Mouse (Mus musculus) heart, postnatal 25 days (tissue): ENCODE results near the gene Rsc1a1. TPM values are rescaled to one million over a fixed set of nuclear protein-coding genes. Genes with fewer than 3 reads are reported as not detected.

Experiments
- DNase-seq: peaks from one replicate; pipeline ENCODE4 v3.0.0; 2022; ENCODE audit warnings: low spot score
- intact Hi-C: fragments of 180-260 bp; cut with DNase I; formaldehyde crosslinking; loops from one replicate; pipeline ENCODE4 v1.15.1; 2025
- total RNA-seq, 2 experiments: library from RNA; stranded (reverse); gene quantifications; 2 replicates each; pipeline ENCODE4 v1.2.3; 2021

Rsc1a1 gene
- not detected for total RNA-seq

DNA sequence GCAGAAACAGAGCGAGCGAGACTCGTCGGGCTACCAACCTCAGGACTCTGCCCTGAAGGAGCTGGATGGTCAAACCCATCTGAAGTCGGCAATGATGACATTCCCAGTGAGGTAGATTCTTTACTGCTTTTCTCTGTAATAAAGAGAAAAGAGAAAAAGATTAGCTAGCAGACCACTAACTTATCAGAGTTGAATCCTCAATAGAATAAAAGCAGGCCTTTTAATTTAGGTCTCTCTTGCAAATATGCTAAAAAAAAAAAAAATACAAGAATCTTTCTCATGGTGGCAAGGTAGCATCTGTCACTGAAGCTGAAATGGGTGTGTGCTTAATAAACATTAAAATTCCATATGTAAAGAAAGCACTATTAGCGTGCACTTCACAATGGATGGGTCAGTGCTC is at the start of gene Rsc1a1:
Rsc1a1 (minus strand) TSS at position 101 of the 400 bp plus-strand sequence.
- DNase-seq, result no peak
- intact Hi-C loops, result no loop called here

DNA sequence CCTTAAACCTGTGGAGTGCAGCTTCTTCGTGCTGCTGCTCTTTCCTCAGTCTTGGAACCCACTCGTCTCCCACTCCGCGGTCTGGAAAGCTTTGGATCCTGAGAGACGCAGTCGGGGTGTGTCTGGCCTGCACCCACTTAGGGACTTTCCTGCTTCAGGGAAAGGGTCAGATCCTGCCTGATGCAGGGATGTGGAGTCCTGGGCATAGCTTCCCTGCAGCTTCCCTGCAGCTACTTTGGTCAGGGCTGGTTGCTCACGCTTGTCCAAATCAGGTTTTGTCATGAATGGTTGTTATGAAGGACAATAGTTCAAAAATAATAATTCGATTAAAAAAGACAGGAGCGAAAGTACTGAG is 49.8 kb upstream of the Rsc1a1 start:
- no peak for DNase-seq
- intact Hi-C loops, result no loop called here

DNA sequence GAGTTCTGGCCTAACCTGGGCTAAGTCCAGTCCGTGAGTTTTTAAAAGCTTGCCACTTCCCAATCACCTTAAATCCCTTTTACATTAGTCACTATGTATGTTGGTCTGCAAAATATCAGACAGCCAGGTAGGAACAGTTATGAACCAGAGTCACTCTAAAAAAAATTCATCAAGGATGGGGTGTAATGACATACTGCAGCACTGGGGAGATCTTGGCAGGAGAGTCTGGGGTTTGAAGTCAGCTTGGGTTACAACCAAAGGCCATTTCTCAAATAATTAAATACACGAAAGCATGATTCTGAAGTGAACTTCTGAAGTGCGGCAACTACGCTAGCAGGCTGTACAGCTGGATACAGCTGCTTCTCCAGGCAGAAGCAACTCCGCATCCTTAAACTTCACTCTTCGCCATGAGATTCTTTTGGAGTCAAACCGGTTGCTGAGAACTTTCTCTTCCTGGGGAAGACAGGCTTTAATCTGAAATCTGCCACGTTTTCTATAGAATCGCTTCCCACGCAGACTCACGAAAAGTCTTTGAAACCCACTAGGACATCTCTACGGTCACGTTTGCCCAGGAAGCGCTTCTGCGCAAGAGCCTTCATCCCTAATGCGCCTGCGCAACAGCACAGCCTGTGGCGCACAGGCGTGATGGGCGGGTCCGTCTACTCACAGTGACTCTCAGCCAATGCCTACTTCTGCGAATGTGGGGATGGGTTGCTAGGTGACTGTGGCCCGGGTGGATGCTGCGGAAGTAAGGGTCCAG is 49.2 kb upstream of the Rsc1a1 start:
- intact Hi-C loops, result no loop called here

GRCm38 (mm10) chr4:141731766-141732165 is 46.4 kb upstream of the Rsc1a1 start:
- intact Hi-C loops, result no loop called here
- DNase-seq, result no peak

More for the DNA sequence above, 49.2 kb upstream of the Rsc1a1 start:
- peak; percentile 87 for DNase-seq

DNA sequence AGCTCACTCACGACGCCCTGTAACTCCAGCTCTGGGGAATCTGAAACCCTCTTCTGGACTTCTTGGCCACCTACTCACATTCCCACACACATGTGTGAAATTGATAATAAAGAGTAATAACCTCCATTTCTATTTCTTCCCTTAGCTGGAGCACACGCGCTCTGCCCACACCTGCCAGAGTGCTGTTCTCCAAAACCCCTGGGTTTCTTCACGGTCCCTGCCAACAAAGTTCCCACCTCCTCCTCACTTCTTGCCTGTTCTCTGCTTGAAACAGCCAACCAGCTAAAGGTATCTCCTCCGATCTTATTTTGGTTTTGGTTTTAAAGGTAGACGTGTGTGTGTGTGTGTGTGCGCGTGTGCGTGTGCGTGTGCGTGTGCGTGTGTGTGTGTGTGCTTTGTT is 45.0 kb upstream of the Rsc1a1 start:
- no peak for DNase-seq

DNA sequence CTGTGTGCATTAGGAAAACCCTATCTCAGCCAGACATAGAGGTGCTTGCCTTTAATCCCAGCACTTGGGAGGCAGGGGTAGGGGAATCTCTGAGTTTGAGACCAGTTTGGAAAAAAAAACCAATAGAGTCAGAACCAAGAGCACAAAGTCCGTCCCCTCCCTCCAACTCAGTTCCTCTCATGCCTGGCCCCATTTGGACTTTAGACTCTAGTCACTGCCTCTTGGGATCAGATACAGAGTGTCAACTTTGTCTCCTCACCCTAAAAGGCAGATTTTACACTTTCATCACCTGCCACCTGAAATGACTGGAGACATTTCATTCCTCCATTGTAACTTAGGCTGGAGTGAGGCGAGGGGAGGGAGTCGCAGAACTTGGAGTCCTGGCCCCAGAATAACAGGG is 43.9 kb upstream of the Rsc1a1 start:
- intact Hi-C loops, result no loop called here
- no peak for DNase-seq

More for the DNA sequence above, 45.0 kb upstream of the Rsc1a1 start:
- intact Hi-C loops, result no loop called here

- intact Hi-C loops, result no loop called here
- no peak for DNase-seq
Measured at GRCm38 (mm10) chr4:141725738-141726137, 40.3 kb upstream of the Rsc1a1 start.

DNA sequence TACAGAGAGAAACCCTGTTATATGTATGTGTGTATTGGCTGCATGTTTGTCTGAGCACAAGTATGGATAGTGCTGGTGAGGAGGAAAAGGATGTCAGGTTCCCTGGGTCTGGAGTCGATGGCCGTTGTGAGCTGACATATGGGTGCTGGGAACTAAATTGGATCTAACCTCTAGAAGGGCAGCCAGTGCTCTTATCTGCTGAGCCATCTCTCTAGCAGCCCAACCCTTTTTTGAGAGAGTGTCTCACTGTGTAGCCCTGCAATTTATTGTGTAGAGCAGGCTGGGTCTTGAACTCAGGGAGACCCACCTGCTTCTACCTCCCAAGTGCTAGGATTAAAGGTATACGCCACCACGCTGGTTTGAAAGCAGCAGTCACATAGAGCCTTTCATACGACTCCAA is 39.9 kb upstream of the Rsc1a1 start:
- intact Hi-C loops, result no loop called here

DNA sequence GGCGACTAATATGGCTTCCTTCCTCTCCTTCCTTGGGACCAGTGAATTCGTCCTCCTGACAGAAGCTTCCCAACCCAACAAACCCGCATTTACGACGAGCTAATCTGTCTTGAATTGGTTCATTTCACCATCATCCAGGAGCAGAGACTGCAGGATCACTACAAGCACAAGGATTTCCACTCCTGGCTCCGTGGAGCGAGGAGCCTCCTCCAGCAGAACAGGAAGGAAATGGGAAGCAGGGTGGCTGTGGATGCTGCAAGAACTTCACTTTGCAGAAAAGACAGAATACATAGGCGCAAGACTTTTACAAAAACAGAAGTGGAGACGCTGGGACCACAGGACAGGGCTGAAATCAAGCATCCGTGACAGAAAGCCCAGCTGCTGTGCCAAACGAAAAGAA is 39.2 kb upstream of the Rsc1a1 start:
- intact Hi-C loops, result loop anchor here (5.0 kb wide), 1 partner anchor 68 kb away; the partner anchor contains the start of genes Casp9 and Dnajc16
- DNase-seq, result no peak

More for the DNA sequence above, 39.9 kb upstream of the Rsc1a1 start:
- no peak for DNase-seq

DNA sequence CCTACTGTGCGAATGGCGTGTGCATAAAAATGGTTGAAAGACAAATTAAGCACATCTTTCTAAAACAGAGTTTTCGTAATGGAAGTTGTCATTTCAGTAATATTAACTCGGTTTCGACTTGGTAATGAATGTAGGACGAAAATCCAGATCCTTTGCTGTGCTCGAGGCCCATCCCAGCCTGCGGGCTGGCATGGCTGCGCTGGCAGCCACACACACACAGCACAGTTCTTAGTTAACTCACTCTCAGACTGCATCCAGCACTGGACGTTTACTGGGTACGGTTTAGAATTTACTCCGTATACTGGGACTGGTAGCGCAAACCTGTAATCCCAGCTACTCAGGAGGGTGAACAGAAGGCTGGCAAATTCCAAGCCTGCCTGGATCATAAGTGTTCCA is 38.3 kb upstream of the Rsc1a1 start:
- intact Hi-C loops, result loop anchor here (1.0 to 5.0 kb wide), 2 partner anchors 59 to 69 kb away; partner anchors contain the start of genes Casp9, Dnajc16 and Plekhm2
- no peak for DNase-seq

- intact Hi-C loops, result loop anchor here (1.0 to 5.0 kb wide), 2 partner anchors 59 to 69 kb away; partner anchors contain the start of genes Casp9, Dnajc16 and Plekhm2
- DNase-seq, result peak; percentile 88
Measured at GRCm38 (mm10) chr4:141722731-141723672, 37.6 kb upstream of the Rsc1a1 start, which contains the start of gene Ddi2. Ddi2 (minus strand) TSS chr4:141723419.

DNA sequence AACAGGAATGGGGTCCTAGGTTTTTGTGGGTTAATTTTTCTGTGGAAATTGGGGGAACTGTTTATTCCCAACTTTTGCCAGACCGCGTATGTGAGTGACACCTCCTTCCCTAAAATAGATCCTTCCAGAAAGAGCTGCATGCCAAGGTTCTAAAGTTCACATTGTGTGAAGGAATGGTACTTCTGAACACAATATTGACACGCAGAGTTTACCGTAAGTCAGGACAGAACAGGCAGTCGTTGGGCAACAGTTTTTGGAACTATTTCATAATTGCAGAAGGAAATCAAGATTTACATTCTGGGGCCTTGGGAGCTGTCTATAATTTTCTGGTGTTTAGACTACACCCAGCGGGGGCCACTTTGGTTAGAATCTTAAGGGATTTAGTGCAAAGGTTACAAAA is 36.6 kb upstream of the Rsc1a1 start:
- no peak for DNase-seq
- intact Hi-C loops, result loop anchor here (5.0 kb wide), 1 partner anchor 70 kb away; the partner anchor contains the start of genes Casp9 and Dnajc16

GRCm38 (mm10) chr4:141720761-141721523 is 35.5 kb upstream of the Rsc1a1 start:
- no peak for DNase-seq
- intact Hi-C loops, result loop anchor here (5.0 kb wide), 1 partner anchor 71 kb away; the partner anchor contains the start of genes Casp9 and Dnajc16

DNA sequence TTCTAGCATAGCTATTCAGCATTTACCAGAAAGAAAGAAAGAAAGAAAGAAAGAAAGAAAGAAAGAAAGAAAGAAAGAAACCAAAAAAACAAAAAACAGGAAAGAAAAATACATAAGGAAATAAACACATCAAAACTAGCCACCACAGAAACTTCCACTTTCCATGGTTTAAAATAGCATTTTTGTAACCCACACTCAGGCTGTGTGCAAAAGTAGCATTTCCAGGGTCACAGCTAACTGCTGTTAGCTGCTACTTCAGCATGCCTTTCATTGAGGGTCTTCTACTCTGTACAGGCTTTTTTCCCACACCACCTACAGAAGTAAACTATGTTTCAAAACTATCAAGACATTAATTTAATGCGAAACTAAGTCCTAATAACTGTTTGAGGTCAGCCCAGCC is 33.9 kb upstream of the Rsc1a1 start:
- intact Hi-C loops, result no loop called here

GRCm38 (mm10) chr4:141717633-141718032 is 32.2 kb upstream of the Rsc1a1 start:
- intact Hi-C loops, result no loop called here
- no peak for DNase-seq

More for the DNA sequence above, 33.9 kb upstream of the Rsc1a1 start:
- no peak for DNase-seq

DNA sequence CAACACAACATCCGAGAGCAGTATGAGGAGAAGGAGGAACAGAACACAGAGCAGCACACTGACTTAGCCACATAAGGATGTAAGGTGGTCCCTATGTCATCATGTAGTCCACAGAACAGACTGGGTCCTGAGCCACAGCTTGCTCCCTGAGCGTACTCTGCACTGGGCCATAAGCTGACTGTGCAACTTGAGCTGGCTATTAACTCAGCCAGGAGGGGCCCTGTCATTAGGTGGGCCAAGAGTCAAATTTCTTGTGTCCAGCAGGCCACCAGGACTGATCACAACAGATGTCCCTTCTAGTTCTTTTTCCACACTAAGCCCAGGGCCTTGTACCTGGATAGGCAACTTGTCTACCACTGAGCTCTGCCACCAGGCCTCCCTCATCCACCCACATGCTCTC is 29.6 kb upstream of the Rsc1a1 start:
- DNase-seq, result no peak
- intact Hi-C loops, result no loop called here

- DNase-seq, result no peak
- intact Hi-C loops, result no loop called here
Measured at GRCm38 (mm10) chr4:141713598-141714142, 28.3 kb upstream of the Rsc1a1 start.

- intact Hi-C loops, result no loop called here
- DNase-seq, result no peak
Measured at GRCm38 (mm10) chr4:141711250-141711649, 25.9 kb upstream of the Rsc1a1 start.

DNA sequence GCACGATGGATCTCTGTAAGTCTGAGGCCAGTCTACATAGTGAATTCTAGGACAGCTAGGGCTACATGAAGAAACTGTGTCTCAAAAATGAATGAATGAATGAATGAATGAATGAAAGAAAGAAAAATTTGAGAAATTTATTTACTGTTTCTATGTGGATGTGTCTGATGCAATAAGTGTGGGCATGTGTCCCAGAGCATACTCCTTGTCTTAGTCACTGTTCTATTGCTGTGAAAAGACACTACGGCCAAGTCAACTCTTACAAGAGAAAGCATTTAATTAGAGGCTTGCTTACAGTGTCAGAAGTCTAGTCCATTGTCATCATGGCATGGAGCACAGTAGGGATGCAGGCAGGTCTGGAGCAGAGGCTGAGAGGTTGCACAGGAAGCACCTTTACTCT is 23.6 kb upstream of the Rsc1a1 start:
- intact Hi-C loops, result no loop called here
- DNase-seq, result no peak
